Comparison of ENCODE assay signal across 7 mouse cellular contexts in the genomic region with DNA sequence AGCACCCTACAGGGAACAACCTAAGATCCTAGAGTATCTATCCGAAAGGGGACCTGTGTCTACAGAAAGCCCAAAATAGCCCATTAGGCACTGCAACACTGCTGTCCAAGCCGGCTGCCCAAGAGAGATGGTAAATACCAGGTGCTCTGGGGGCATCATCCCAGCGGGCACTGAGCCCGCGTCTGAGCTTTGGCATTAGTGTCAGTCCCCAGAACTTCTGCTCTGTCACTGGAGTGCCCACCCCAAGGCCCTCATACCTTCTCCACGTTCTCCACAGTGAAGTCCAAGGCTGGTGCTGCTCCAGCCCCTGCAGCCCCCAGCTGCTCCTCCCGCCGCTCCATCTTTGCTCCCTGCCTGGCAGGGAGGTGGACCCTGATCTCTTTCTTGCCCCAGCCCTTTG. TPM values are rescaled to one million over a fixed set of nuclear protein-coding genes. Genes with fewer than 3 reads are reported as not detected.
DNase-seq lines count a peak whose midpoint lies in the region; ATAC-seq and TF ChIP-seq lines count a peak whose summit lies in the region.

No protein-coding gene starts in this region.

- no peak overlapping the region for H3K27ac ChIP-seq in spleen, adult 2 months (ENCODE audit: insufficient read depth, low read length)
- H3K27ac ChIP-seq in embryonic fibroblast, embryonic 13.5 days (ENCODE audit: insufficient read depth, low read length): no peak overlapping the region
- H3K27ac ChIP-seq in hindbrain, embryonic 16.5 days (ENCODE audit: low read depth, low read length): no peak overlapping the region

- TF ChIP-seq POLR2A in spleen, adult 2 months (IDR thresholded peaks at IDR 0.05; ENCODE audit: low read depth, low read length): no peak
- TF ChIP-seq POLR2A in embryonic fibroblast, embryonic 13.5 days (IDR thresholded peaks at IDR 0.05; ENCODE audit: low read depth, low read length): no peak

- peak overlapping the region; percentile 80 for H3K9ac ChIP-seq in hindbrain, embryonic 16.5 days (ENCODE audit: low read depth, low read length)

- peak; percentile 1; the same call in 1 of the 2 replicates for ATAC-seq in hindbrain, embryonic 16.5 days

- H3K27me3 ChIP-seq in spleen, adult 2 months (ENCODE audit: control insufficient read depth, insufficient read depth, low read length): no peaks in the 10 kb centered on the region
- no peaks in the 10 kb centered on the region for H3K27me3 ChIP-seq in hindbrain, embryonic 16.5 days (replicated peaks; ENCODE audit: control insufficient read depth, insufficient read depth, low read length)

- peaks cover 6% of the 10 kb centered on the region for H3K36me3 ChIP-seq in spleen, adult 2 months (ENCODE audit: control insufficient read depth, insufficient read depth, low read length)
- peaks cover 6% of the 10 kb centered on the region; the same call in 1 of the 2 replicates for H3K36me3 ChIP-seq in hindbrain, embryonic 16.5 days (ENCODE audit: control insufficient read depth, insufficient read depth, low read length)

- H3K4me2 ChIP-seq in hindbrain, embryonic 16.5 days (ENCODE audit: low read length): peak overlapping the region; percentile 83

- peak overlapping the region; percentile 86; the same call in 1 of the 2 replicates for H3K4me3 ChIP-seq in spleen, adult 2 months (ENCODE audit: extremely low read depth, insufficient read depth, insufficient read length)
- H3K4me3 ChIP-seq in embryonic fibroblast, embryonic 13.5 days (ENCODE audit: insufficient read depth, low read length): peak overlapping the region; percentile 82
- H3K4me3 ChIP-seq in hindbrain, embryonic 16.5 days (ENCODE audit: low read length): peak overlapping the region; percentile 59

- H3K9me3 ChIP-seq in hindbrain, embryonic 16.5 days (ENCODE audit: control insufficient read depth, low read length): no peaks in the 10 kb centered on the region

- H3K4me1 ChIP-seq in spleen, adult 2 months (ENCODE audit: control insufficient read depth, insufficient read depth, insufficient read length): peaks cover 9% of the 10 kb centered on the region
- H3K4me1 ChIP-seq in embryonic fibroblast, embryonic 13.5 days (ENCODE audit: control insufficient read depth, insufficient read depth, low read length): no peaks in the 10 kb centered on the region; the same call in 1 of the 2 replicates
- H3K4me1 ChIP-seq in hindbrain, embryonic 16.5 days (ENCODE audit: control insufficient read depth, insufficient read depth, low read depth, low read length): peaks cover 47% of the 10 kb centered on the region

- TF ChIP-seq CTCF in spleen, adult 2 months (IDR thresholded peaks at IDR 0.05; ENCODE audit: extremely low read depth, insufficient read depth, insufficient read length, insufficient replicate concordance): no peak
- TF ChIP-seq CTCF in embryonic fibroblast, embryonic 13.5 days (IDR thresholded peaks at IDR 0.05; ENCODE audit: borderline replicate concordance, insufficient read depth, low read length): no peak

- DNase-seq in spleen, adult 2 months (ENCODE audit: low read depth in 1 of 2, low spot score in 2 of 2): no peak
- no peak for DNase-seq in spleen, adult 12 weeks (ENCODE audit: low spot score)
- DNase-seq in naive thymus-derived CD4-positive, alpha-beta T cell, adult 2 months (ENCODE audit: low read depth): peak; percentile 20
- no peak for DNase-seq in layer of hippocampus, adult 9-10 months (ENCODE audit: low spot score)
- no peak for DNase-seq in spleen, postnatal 10 days (ENCODE audit: low spot score in 2 of 2)

- 16% methylated on average over 8 of the region's 8 CpGs for WGBS in spleen, adult 2 months
- 14% methylated on average over 8 of the region's 8 CpGs for WGBS in hindbrain, embryonic 16.5 days

RNA-seq across cellular contexts. Expression of a gene that starts 0.8 kb away (rescaled TPM):
- polyA plus RNA-seq in spleen, adult 2 months (2012; rRNA removed): 41.7 and 47.4 TPM in 2 replicates
- polyA plus RNA-seq in embryonic fibroblast, embryonic 13.5 days (2011; ENCODE audit: insufficient read length, low read depth, missing spikeins): 44.3 and 45.6 TPM in 2 replicates
- polyA plus RNA-seq in hindbrain, embryonic 16.5 days (2015; fragmentation: Nextera tagmentation; extraction: Ambion mirVana): 63.1 and 76.2 TPM in 2 replicates

RNA-seq across cellular contexts. Expression of a gene that starts 15.5 kb away (rescaled TPM):
- polyA plus RNA-seq in spleen, adult 2 months (2012; rRNA removed): 0.89 and 1.2 TPM in 2 replicates
- 2.7 and 5.8 TPM in 2 replicates for polyA plus RNA-seq in embryonic fibroblast, embryonic 13.5 days (2011; ENCODE audit: insufficient read length, low read depth, missing spikeins)
- 0.90 and 1.2 TPM in 2 replicates for polyA plus RNA-seq in hindbrain, embryonic 16.5 days (2015; fragmentation: Nextera tagmentation; extraction: Ambion mirVana)

RNA-seq across cellular contexts. Expression of a gene that starts 22.2 kb away (rescaled TPM):
- polyA plus RNA-seq in spleen, adult 2 months (2012; rRNA removed): 20.9 and 26.4 TPM in 2 replicates
- 6.6 and 10.0 TPM in 2 replicates for polyA plus RNA-seq in embryonic fibroblast, embryonic 13.5 days (2011; ENCODE audit: insufficient read length, low read depth, missing spikeins)
- polyA plus RNA-seq in hindbrain, embryonic 16.5 days (2015; fragmentation: Nextera tagmentation; extraction: Ambion mirVana): 21.8 and 24.0 TPM in 2 replicates

RNA-seq across cellular contexts. Expression of a gene that starts 26.9 kb away (rescaled TPM):
- 382 and 485 TPM in 2 replicates for polyA plus RNA-seq in spleen, adult 2 months (2012; rRNA removed)
- polyA plus RNA-seq in embryonic fibroblast, embryonic 13.5 days (2011; ENCODE audit: insufficient read length, low read depth, missing spikeins): 137 and 146 TPM in 2 replicates
- polyA plus RNA-seq in hindbrain, embryonic 16.5 days (2015; fragmentation: Nextera tagmentation; extraction: Ambion mirVana): 631 and 701 TPM in 2 replicates

RNA-seq across cellular contexts. Expression of a gene that starts 30.7 kb away (rescaled TPM):
- polyA plus RNA-seq in spleen, adult 2 months (2012; rRNA removed): 6.5 and 7.6 TPM in 2 replicates
- 43.8 and 45.6 TPM in 2 replicates for polyA plus RNA-seq in embryonic fibroblast, embryonic 13.5 days (2011; ENCODE audit: insufficient read length, low read depth, missing spikeins)
- 64.4 and 65.6 TPM in 2 replicates for polyA plus RNA-seq in hindbrain, embryonic 16.5 days (2015; fragmentation: Nextera tagmentation; extraction: Ambion mirVana)
